Mouse (Mus musculus) cerebellum, adult 2 months (tissue): Measurements from ENCODE around the gene Akt1.

Experiments
- CTCF ChIP-seq: fragments of 200-500 bp; IDR thresholded peaks from 2 replicates; pipeline ENCODE4 v1.5.1; 2011; ENCODE audit warnings: low read depth, mild to moderate bottlenecking, control low read depth, low read length, moderate library complexity, borderline replicate concordance; ENCODE audit not compliant: insufficient read depth
- POLR2A ChIP-seq: fragments of 200-500 bp; IDR thresholded peaks from 2 replicates; pipeline ENCODE4 v1.6.1; 2011; ENCODE audit warnings: low read length, control low read depth, borderline replicate concordance; ENCODE audit not compliant: insufficient read depth

GRCm38 (mm10) chr12:112688458-112688857 lies 13.8 kb upstream of the Akt1 start:
- TF ChIP-seq POLR2A (no peak), CTCF (no peak)
